Mouse (Mus musculus) forebrain, postnatal 0 days (tissue): Measurements from ENCODE around the gene Eya2. TPM values are rescaled to one million over a fixed set of nuclear protein-coding genes. Genes with fewer than 3 reads are reported as not detected.
A peak's percentile ranks its signal among the peaks of the same experiment; 100 is the strongest.

Experiments
- ATAC-seq: fragments of 200-750 bp; cut with Nextera tagmentation; 2 replicates; pipeline ENCODE4 v1.8.0; 2017; ENCODE audit warnings: mild to moderate bottlenecking, moderate library complexity
- DNase-seq: peaks from one replicate; pipeline ENCODE4 v3.0.0-alpha.2; 2015
- H3K27ac ChIP-seq: fragments of 300-500 bp; sonication (generic); 2 replicates; pipeline ENCODE4 v1.5.1; 2014; ENCODE audit warnings: low read depth, mild to moderate bottlenecking, antibody characterized with exemption, low read length, moderate library complexity, mixed read lengths
- H3K27me3 ChIP-seq: fragments of 300-500 bp; sonication (generic); 2 replicates; pipeline ENCODE4 v1.6.1; 2014; ENCODE audit warnings: mild to moderate bottlenecking, low read length, mixed read lengths; ENCODE audit not compliant: insufficient read depth
- H3K36me3 ChIP-seq: fragments of 300-500 bp; sonication (generic); 2 replicates; pipeline ENCODE4 v1.6.1; 2014; ENCODE audit warnings: mild to moderate bottlenecking, moderate library complexity; ENCODE audit not compliant: insufficient read depth
- H3K4me1 ChIP-seq: fragments of 300-500 bp; sonication (generic); 2 replicates; pipeline ENCODE4 v1.6.1; 2014; ENCODE audit warnings: antibody characterized with exemption; ENCODE audit not compliant: insufficient read depth
- H3K4me2 ChIP-seq: fragments of 300-500 bp; sonication (generic); 2 replicates; pipeline ENCODE4 v1.6.1; 2014; ENCODE audit warnings: low read depth, mild to moderate bottlenecking, moderate library complexity
- H3K4me3 ChIP-seq: fragments of 300-500 bp; sonication (generic); 2 replicates; pipeline ENCODE4 v1.5.1; 2014; ENCODE audit warnings: low read depth, low read length, mixed read lengths
- H3K9ac ChIP-seq: fragments of 300-500 bp; sonication (generic); 2 replicates; pipeline ENCODE4 v1.6.1; 2014; ENCODE audit warnings: mild to moderate bottlenecking
- H3K9me3 ChIP-seq: fragments of 300-500 bp; sonication (generic); 2 replicates; pipeline ENCODE4 v1.6.1; 2016; ENCODE audit warnings: low read length
- CTCF ChIP-seq: sonication (generic); IDR thresholded peaks from 2 replicates; pipeline ENCODE4 v1.5.1; 2016; ENCODE audit warnings: antibody characterized with exemption, control low read depth, low read depth
- WGBS: fragments of 180-500 bp; shearing (Covaris S2); extraction: QIAGEN DNeasy Blood & Tissue Kit; methylation state at CpG from one replicate; pipeline ENCODE4 v1.1.7; 2014; 5-methylcytosine and 5-hydroxymethylcytosine counted together
- polyA plus RNA-seq: library from polyadenylated mRNA; unstranded; fragments of >200 nt; fragmentation: Nextera tagmentation; extraction: Ambion mirVana; gene quantifications from 2 replicates; pipeline ENCODE4 v1.2.1, GENCODE M21; 2015
- total RNA-seq: library from RNA; depleted of rRNA; stranded (reverse); fragments of >200 nt; gene quantifications from 2 replicates; pipeline ENCODE4 v1.2.3, GENCODE M21; 2014

Eya2 gene
- total and polyA plus RNA-seq, 2 experiments from 2014 or later, result 7.4 to 11.3 TPM

- Histone ChIP-seq H3K27ac (no peak overlapping the region), H3K9me3 (no peaks in the 10 kb centered on the region), H3K4me1 (no peaks in the 10 kb centered on the region), H3K9ac (no peak overlapping the region), H3K27me3 (no peaks in the 10 kb centered on the region), H3K4me2 (no peak overlapping the region), H3K36me3 (peaks cover 80% of the 10 kb centered on the region), H3K4me3 (no peak overlapping the region)
- WGBS, result 94% methylated on average over 12 of the region's 12 CpGs
- no peak for TF ChIP-seq CTCF
- no peak for ATAC-seq
- no peak for DNase-seq
These were observed 213.5 kb downstream of the Eya2 start for GRCm38 (mm10) chr2:165808179-165808975.

GRCm38 (mm10) chr2:165809091-165809490, 214.3 kb downstream of the Eya2 start:
- H3K36me3 ChIP-seq, result peaks cover 86% of the 10 kb centered on the region
- WGBS, result 93% methylated on average over 5 of the region's 5 CpGs
- no peaks in the 10 kb centered on the region for H3K9me3 ChIP-seq

GRCm38 (mm10) chr2:165809901-165810477, 215.2 kb downstream of the Eya2 start:
- TF ChIP-seq CTCF, result no peak
- Histone ChIP-seq H3K27ac (no peak overlapping the region), H3K27me3 (no peaks in the 10 kb centered on the region), H3K9ac (no peak overlapping the region), H3K4me1 (no peaks in the 10 kb centered on the region), H3K9me3 (no peaks in the 10 kb centered on the region), H3K4me2 (no peak overlapping the region), H3K4me3 (no peak overlapping the region), H3K36me3 (peaks cover 86% of the 10 kb centered on the region)
- WGBS, result 83% methylated on average over 5 of the region's 5 CpGs
- no peak for ATAC-seq
- no peak for DNase-seq

More at GRCm38 (mm10) chr2:165809091-165809490, 214.3 kb downstream of the Eya2 start:
- H3K4me2 ChIP-seq, result no peak overlapping the region
- DNase-seq, result no peak
- no peaks in the 10 kb centered on the region for H3K4me1 ChIP-seq
- H3K27ac ChIP-seq, result no peak overlapping the region
- H3K4me3 ChIP-seq, result no peak overlapping the region
- no peak for ATAC-seq
- no peaks in the 10 kb centered on the region for H3K27me3 ChIP-seq
- no peak overlapping the region for H3K9ac ChIP-seq
- TF ChIP-seq CTCF, result no peak

- no peak overlapping the region for H3K9ac ChIP-seq
- no peaks in the 10 kb centered on the region for H3K4me1 ChIP-seq
- no peak overlapping the region for H3K4me2 ChIP-seq
- H3K9me3 ChIP-seq, result no peaks in the 10 kb centered on the region
- H3K36me3 ChIP-seq, result peaks cover 73% of the 10 kb centered on the region
- no peak overlapping the region for H3K27ac ChIP-seq
- TF ChIP-seq CTCF, result peak; percentile 90
- no peaks in the 10 kb centered on the region for H3K27me3 ChIP-seq
- WGBS, result 69% methylated on average over 5 of the region's 5 CpGs
- no peak for DNase-seq
- ATAC-seq, result peak; percentile 48
- no peak overlapping the region for H3K4me3 ChIP-seq
These were observed 216.7 kb downstream of the Eya2 start for GRCm38 (mm10) chr2:165811536-165811935.

GRCm38 (mm10) chr2:165812889-165813288, 218.1 kb downstream of the Eya2 start:
- no peaks in the 10 kb centered on the region for H3K9me3 ChIP-seq
- 88% methylated on average over 8 of the region's 8 CpGs for WGBS
- H3K27ac ChIP-seq, result no peak overlapping the region
- no peak overlapping the region for H3K4me2 ChIP-seq
- ATAC-seq, result no peak
- H3K4me3 ChIP-seq, result no peak overlapping the region
- H3K4me1 ChIP-seq, result no peaks in the 10 kb centered on the region
- no peak for TF ChIP-seq CTCF
- DNase-seq, result no peak
- H3K27me3 ChIP-seq, result no peaks in the 10 kb centered on the region
- H3K9ac ChIP-seq, result no peak overlapping the region
- peaks cover 68% of the 10 kb centered on the region for H3K36me3 ChIP-seq

GRCm38 (mm10) chr2:165815103-165815880, 220.5 kb downstream of the Eya2 start:
- H3K27ac ChIP-seq, result peak overlapping the region; percentile 29; the same call in 1 of the 2 replicates
- no peaks in the 10 kb centered on the region for H3K9me3 ChIP-seq
- no peak overlapping the region for H3K4me3 ChIP-seq
- no peak for ATAC-seq
- no peak overlapping the region for H3K9ac ChIP-seq
- TF ChIP-seq CTCF, result no peak
- no peak overlapping the region for H3K4me2 ChIP-seq
- WGBS, result 80% methylated on average over 26 of the region's 28 CpGs
- H3K27me3 ChIP-seq, result no peaks in the 10 kb centered on the region
- peaks cover 62% of the 10 kb centered on the region for H3K36me3 ChIP-seq
- no peaks in the 10 kb centered on the region for H3K4me1 ChIP-seq
- no peak for DNase-seq
